Mouse (Mus musculus): ENCODE measurements around the gene Agbl3.

Agbl3 gene

GRCm38 (mm10) chr6:34904361-34904760 is 124.1 kb downstream of the Agbl3 start:
- CTCF ChIA-PET = no interaction called here

GRCm38 (mm10) chr6:34906125-34906524 is 125.9 kb downstream of the Agbl3 start:
- CTCF ChIA-PET = interaction anchor here (1.2 kb wide), 1 partner anchor 19 kb away, joined by 4 read pairs; no protein-coding TSS in a partner anchor

GRCm38 (mm10) chr6:34906661-34907060 is 126.4 kb downstream of the Agbl3 start:
- CTCF ChIA-PET = interaction anchor here (1.2 kb wide), 1 partner anchor 19 kb away, joined by 4 read pairs; no protein-coding TSS in a partner anchor

GRCm38 (mm10) chr6:34907121-34907614 is 126.9 kb downstream of the Agbl3 start:
- CTCF ChIA-PET = no interaction called here

GRCm38 (mm10) chr6:34907696-34908260 is 127.5 kb downstream of the Agbl3 start:
- CTCF ChIA-PET = interaction anchor here (0.6 to 0.8 kb wide), 2 partner anchors 11 to 302 kb away, joined by 3 to 6 read pairs; no protein-coding TSS in a partner anchor
